Mouse (Mus musculus) myocyte (in vitro differentiated cells): ENCODE data around the gene Ralgapa2.

Source experiments
- CEBPB ChIP-seq: IDR thresholded peaks from 2 replicates; pipeline ENCODE4 v1.6.1; 2011; ENCODE audit warnings: mild to moderate bottlenecking, moderate library complexity; ENCODE audit not compliant: poor library complexity, insufficient read depth, severe bottlenecking
- E2F4 ChIP-seq: IDR thresholded peaks from one replicate; pipeline ENCODE4 v1.6.1; 2011; ENCODE audit warnings: mild to moderate bottlenecking, control low read depth, moderate library complexity; ENCODE audit not compliant: insufficient read depth
- MAX ChIP-seq: IDR thresholded peaks from one replicate; pipeline ENCODE4 v1.6.1; 2011; ENCODE audit warnings: low read depth, mild to moderate bottlenecking, control low read depth
- POLR2A ChIP-seq: IDR thresholded peaks from one replicate; pipeline ENCODE4 v1.6.1; 2011; ENCODE audit warnings: low read depth, mild to moderate bottlenecking, control low read depth, moderate library complexity; ENCODE audit not compliant: insufficient read length
- POLR2AphosphoS2 ChIP-seq: IDR thresholded peaks from one replicate; pipeline ENCODE4 v1.6.1; 2011; ENCODE audit warnings: low read depth, control low read depth; ENCODE audit not compliant: insufficient read length
- TCF3 ChIP-seq: IDR thresholded peaks from one replicate; pipeline ENCODE4 v1.6.1; 2011; ENCODE audit warnings: low read depth, control low read depth; ENCODE audit not compliant: insufficient read length
- USF1 ChIP-seq: IDR thresholded peaks from one replicate; pipeline ENCODE4 v1.6.1; 2011; ENCODE audit warnings: low read depth, mild to moderate bottlenecking, control low read depth, moderate library complexity

DNA sequence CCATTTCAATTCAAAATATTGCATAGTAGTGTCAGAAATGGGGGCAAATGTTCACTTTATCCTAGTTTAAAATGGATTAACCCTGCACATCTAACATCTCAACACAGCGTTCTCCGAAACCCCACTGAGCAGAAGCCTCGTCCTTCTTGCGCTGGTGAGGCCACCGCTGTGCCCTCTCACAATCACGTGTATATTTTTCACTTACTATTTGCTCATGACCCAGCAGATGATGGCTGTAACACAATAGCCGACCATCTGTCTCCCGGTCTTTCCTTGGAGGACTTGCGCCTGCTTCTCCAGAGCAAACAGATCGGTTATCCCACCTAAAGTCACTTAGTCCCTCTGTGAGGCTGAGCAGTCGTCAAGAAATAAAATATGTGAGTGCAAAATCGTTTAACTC lies 146.0 kb downstream of the Ralgapa2 start:
- TF ChIP-seq POLR2A (no peak), TCF3 (no peak), CEBPB (no peak), MAX (no peak), E2F4 (no peak), POLR2AphosphoS2 (no peak), USF1 (no peak)
